In the genomic region with DNA sequence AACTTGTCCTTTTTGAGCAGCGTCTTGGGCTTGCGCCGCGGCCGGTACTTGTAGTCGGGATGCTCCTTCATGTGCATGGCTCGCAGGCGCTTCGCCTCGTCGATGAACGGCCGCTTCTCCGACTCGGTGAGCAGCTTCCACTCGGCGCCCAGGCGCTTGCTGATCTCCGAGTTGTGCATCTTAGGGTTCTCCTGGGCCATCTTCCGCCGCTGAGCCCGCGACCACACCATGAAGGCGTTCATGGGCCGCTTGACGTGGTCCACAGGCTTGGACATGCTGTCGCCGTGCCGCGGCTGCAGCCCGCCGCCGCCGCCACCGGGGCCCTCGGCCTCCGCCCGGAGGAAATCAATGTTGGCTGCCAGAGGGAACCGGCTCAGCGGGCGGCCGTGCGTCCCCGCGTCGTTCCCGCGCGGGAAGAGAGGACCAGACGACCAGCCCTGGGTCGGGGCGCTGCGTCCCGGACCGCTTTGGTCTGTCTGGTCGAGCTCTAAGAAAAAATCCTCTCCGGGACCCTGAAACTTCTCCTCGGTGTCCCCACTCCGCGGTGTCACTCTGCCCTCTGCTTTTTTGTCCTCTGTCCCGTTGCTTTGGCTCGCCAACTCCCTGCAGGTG, we compare ENCODE assay signal across 9 mouse cellular contexts. TPM values are rescaled to one million over a fixed set of nuclear protein-coding genes. Genes with fewer than 3 reads are reported as not detected.
DNase-seq lines count a peak whose midpoint lies in the region; ATAC-seq lines count a peak whose summit lies in the region.
"Had no signal": no experiment of that assay in that cellular context is flagged by ENCODE, and none has a peak within 500 bp of the region (broad histone marks: within the 10 kb centered on the region; RNA-seq: fewer than 3 reads in every experiment).

No protein-coding gene starts in this region.

- no peaks in the 10 kb centered on the region for H3K9me3 ChIP-seq in hindbrain, embryonic 14.5 days (ENCODE audit: control insufficient read depth, low read length)
- H3K9me3 ChIP-seq in liver, embryonic 16.5 days (replicated peaks; ENCODE audit: control insufficient read depth, low read length) = no peaks in the 10 kb centered on the region

- peaks cover 21% of the 10 kb centered on the region; the same call in 1 of the 2 replicates for H3K4me1 ChIP-seq in hindbrain, embryonic 14.5 days (replicated peaks; ENCODE audit: control insufficient read depth, insufficient read depth, low read length)
- no peaks in the 10 kb centered on the region; the same call in none of the 2 replicates for H3K4me1 ChIP-seq in liver, embryonic 16.5 days (ENCODE audit: control insufficient read depth, low read depth, low read length)

- H3K4me3 ChIP-seq in hindbrain, embryonic 14.5 days (replicated peaks; ENCODE audit: low read length) = peak overlapping the region; percentile 54
- peak overlapping the region; percentile 52 for H3K4me3 ChIP-seq in liver, embryonic 16.5 days (ENCODE audit: low read depth, low read length)
- H3K4me3 ChIP-seq: erythroblast, embryonic 14.5 days had no signal

- H3K27me3 ChIP-seq in hindbrain, embryonic 14.5 days (ENCODE audit: control insufficient read depth, insufficient read depth, low read length) = peaks cover 75% of the 10 kb centered on the region
- peaks cover 94% of the 10 kb centered on the region for H3K27me3 ChIP-seq in liver, embryonic 16.5 days (ENCODE audit: control insufficient read depth, insufficient read depth, low read depth, low read length)

- no peak for ATAC-seq in hindbrain, embryonic 14.5 days (ENCODE audit: low FRiP score)
- no peak for ATAC-seq in liver, embryonic 16.5 days (ENCODE audit: low read depth)
- ATAC-seq in erythroblast, adult 5-6 weeks (replicated peaks; ENCODE audit: low FRiP score, poor library complexity, severe bottlenecking) = no peak

- H3K27ac ChIP-seq in hindbrain, embryonic 14.5 days = peak overlapping the region; percentile 75
- H3K27ac ChIP-seq in liver, embryonic 16.5 days (ENCODE audit: low read length) = no peak overlapping the region

- WGBS in hindbrain, embryonic 14.5 days = under 1% methylated on average over 62 of the region's 62 CpGs
- 1% methylated on average over 62 of the region's 62 CpGs for WGBS in liver, embryonic 16.5 days (ENCODE audit: insufficient replicate concordance)

- DNase-seq in gastrocnemius, postnatal 10 days = peak; percentile 22
- no peak for DNase-seq in gastrocnemius, adult 18-20 months (ENCODE audit: low spot score)
- DNase-seq in urinary bladder, postnatal 25 days (ENCODE audit: low spot score) = peak; percentile 8
- DNase-seq in urinary bladder, adult 18-20 months (ENCODE audit: low spot score in 2 of 2) = no peak
- DNase-seq in hindbrain, embryonic 14.5 days (ENCODE audit: low spot score) = no peak
- peak; percentile 45 for DNase-seq in testis, postnatal 10 days (ENCODE audit: low spot score)

- peak overlapping the region; percentile 64 for H3K9ac ChIP-seq in hindbrain, embryonic 14.5 days
- no peak overlapping the region for H3K9ac ChIP-seq in liver, embryonic 16.5 days (ENCODE audit: low read depth, low read length)

- H3K36me3 ChIP-seq in hindbrain, embryonic 14.5 days (replicated peaks; ENCODE audit: control insufficient read depth, insufficient read depth) = no peaks in the 10 kb centered on the region
- no peaks in the 10 kb centered on the region for H3K36me3 ChIP-seq in liver, embryonic 16.5 days (ENCODE audit: control insufficient read depth, insufficient read depth)

- H3K4me2 ChIP-seq in hindbrain, embryonic 14.5 days (replicated peaks) = peak overlapping the region; percentile 88
- H3K4me2 ChIP-seq in liver, embryonic 16.5 days (ENCODE audit: low read depth, low read length) = peak overlapping the region; percentile 65

RNA-seq across cellular contexts. Expression of a gene that starts 1.4 kb away (rescaled TPM):
- not detected for total RNA-seq in gastrocnemius, postnatal 10 days (2021)
- total RNA-seq in gastrocnemius, adult 18-20 months (2021) = not detected
- 5.9 and 9.3 TPM in 2 replicates for polyA plus RNA-seq in hindbrain, embryonic 14.5 days (2014; fragmentation: Nextera tagmentation; extraction: Ambion mirVana)
- not detected in 2 replicates for polyA plus RNA-seq in liver, embryonic 16.5 days (2015; fragmentation: Nextera tagmentation; extraction: Ambion mirVana)
- total RNA-seq in erythroblast, adult 5-6 weeks (2015; ENCODE audit: low replicate concordance) = not detected in 2 replicates
- total RNA-seq in erythroblast, adult 5-6 weeks (2017; ENCODE audit: low replicate concordance) = not detected in 2 replicates

RNA-seq across cellular contexts. Expression of a gene that starts 31.3 kb away (rescaled TPM):
- total RNA-seq in gastrocnemius, postnatal 10 days (2021) = not detected
- not detected for total RNA-seq in gastrocnemius, adult 18-20 months (2021)
- not detected in 2 replicates for polyA plus RNA-seq in hindbrain, embryonic 14.5 days (2014; fragmentation: Nextera tagmentation; extraction: Ambion mirVana)
- polyA plus RNA-seq in liver, embryonic 16.5 days (2015; fragmentation: Nextera tagmentation; extraction: Ambion mirVana) = not detected in 2 replicates
- not detected in 2 replicates for total RNA-seq in erythroblast, adult 5-6 weeks (2015; ENCODE audit: low replicate concordance)
- total RNA-seq in erythroblast, adult 5-6 weeks (2017; ENCODE audit: low replicate concordance) = not detected in 2 replicates
- polyA plus RNA-seq: erythroblast, embryonic 14.5 days had no signal

Comparison
In these comparisons a context has a peak if more than half of its experiments do, and no peak if none do; other contexts are left out.
1. DNase-seq: peak in gastrocnemius, postnatal 10 days (single experiment), urinary bladder, postnatal 25 days (single experiment) and testis, postnatal 10 days (single experiment); none in gastrocnemius, adult 18-20 months (single experiment), urinary bladder, adult 18-20 months (0 of 2) and hindbrain, embryonic 14.5 days (single experiment).